13 mouse cellular contexts compared by ENCODE assay signal in genomic region chr11:116041833-116042232, GRCm38 (mm10).
"Had no signal": no experiment of that assay in that cellular context is flagged by ENCODE, and none has a peak within 500 bp of the region (broad histone marks: within the 10 kb centered on the region; RNA-seq: fewer than 3 reads in every experiment).

No protein-coding gene starts in this region.

- H3K27me3 ChIP-seq: liver, embryonic 13.5 days; megakaryocyte, embryonic 14.5 days had no signal

- DNase-seq: kidney, adult 8-10 months; kidney, postnatal 25 days; layer of hippocampus, adult 9-11 months; liver, embryonic 13.5 days; lung, adult 2 months; lung, postnatal 10 days; right cerebral cortex, postnatal 14 days; thymus, postnatal 4 days had no signal

- H3K4me1 ChIP-seq: limb, embryonic 10.5 days had no signal

- ATAC-seq: midbrain, embryonic 16.5 days had no signal

- H3K9me3 ChIP-seq: limb, embryonic 10.5 days; liver, embryonic 13.5 days; megakaryocyte, embryonic 14.5 days had no signal

- H3K4me2 ChIP-seq: liver, embryonic 13.5 days; midbrain, embryonic 11.5 days had no signal

- H3K4me3 ChIP-seq: limb, embryonic 10.5 days; liver, embryonic 13.5 days had no signal

- H3K9ac ChIP-seq: liver, embryonic 13.5 days had no signal

- H3K27ac ChIP-seq: limb, embryonic 10.5 days; liver, embryonic 13.5 days; macrophage had no signal
